Mouse (Mus musculus) forebrain, embryonic 16.5 days (tissue): Measurements from ENCODE around the gene Ccdc162. TPM values are rescaled to one million over a fixed set of nuclear protein-coding genes. Genes with fewer than 3 reads are reported as not detected.

Source experiments
- ATAC-seq: fragments of 200-750 bp; cut with Nextera tagmentation; 2 replicates; pipeline ENCODE4 v1.8.0; 2017; ENCODE audit warnings: mild to moderate bottlenecking, moderate library complexity
- H3K27ac ChIP-seq: fragments of 300-500 bp; sonication (generic); 2 replicates; pipeline ENCODE4 v1.5.1; 2014; ENCODE audit warnings: low read length, control low read depth
- H3K27me3 ChIP-seq: fragments of 300-500 bp; sonication (generic); replicated peaks from 2 replicates; pipeline ENCODE4 v1.6.1; 2014; ENCODE audit warnings: low read length; ENCODE audit not compliant: control insufficient read depth, insufficient read depth
- H3K36me3 ChIP-seq: fragments of 300-500 bp; sonication (generic); 2 replicates; pipeline ENCODE4 v1.6.1; 2014; ENCODE audit not compliant: control insufficient read depth, insufficient read depth
- H3K4me1 ChIP-seq: fragments of 300-500 bp; sonication (generic); replicated peaks from 2 replicates; pipeline ENCODE4 v1.6.1; 2014; ENCODE audit warnings: low read length; ENCODE audit not compliant: control insufficient read depth, insufficient read depth
- H3K4me2 ChIP-seq: fragments of 300-500 bp; sonication (generic); 2 replicates; pipeline ENCODE4 v1.6.1; 2014; ENCODE audit warnings: mild to moderate bottlenecking, low read length, control low read depth
- H3K4me3 ChIP-seq: fragments of 300-500 bp; sonication (generic); replicated peaks from 2 replicates; pipeline ENCODE4 v1.5.1; 2014; ENCODE audit warnings: mild to moderate bottlenecking, low read length, control low read depth
- H3K9ac ChIP-seq: fragments of 300-500 bp; sonication (generic); replicated peaks from 2 replicates; pipeline ENCODE4 v1.6.1; 2014; ENCODE audit warnings: low read depth, low read length, control low read depth
- H3K9me3 ChIP-seq: fragments of 300-500 bp; sonication (generic); 2 replicates; pipeline ENCODE4 v1.6.1; 2016; ENCODE audit warnings: low read length; ENCODE audit not compliant: control insufficient read depth
- WGBS: fragments of 180-500 bp; shearing (Covaris S2); extraction: QIAGEN DNeasy Blood & Tissue Kit; methylation state at CpG from one replicate; pipeline ENCODE4 v1.1.7; 2014; 5-methylcytosine and 5-hydroxymethylcytosine counted together
- polyA plus RNA-seq: library from polyadenylated mRNA; unstranded; fragments of >200 nt; fragmentation: Nextera tagmentation; extraction: Ambion mirVana; gene quantifications from 2 replicates; pipeline ENCODE4 v1.2.1, GENCODE M21; 2015

The Ccdc162 gene
- polyA plus RNA-seq, 1 experiment from 2014 or later, result 0.44 TPM

GRCm38 (mm10) chr10:41744006-41744405 is 27.6 kb upstream of the Ccdc162 start:
- 80% methylated on average over 4 of the region's 4 CpGs for WGBS
- no peak overlapping the region for H3K4me2 ChIP-seq
- no peak overlapping the region for H3K27ac ChIP-seq
- H3K4me3 ChIP-seq, result no peak overlapping the region
- peaks cover 3% of the 10 kb centered on the region for H3K4me1 ChIP-seq
- ATAC-seq, result no peak
- H3K27me3 ChIP-seq, result no peaks in the 10 kb centered on the region
- no peaks in the 10 kb centered on the region for H3K36me3 ChIP-seq
- H3K9me3 ChIP-seq, result no peaks in the 10 kb centered on the region
- H3K9ac ChIP-seq, result no peak overlapping the region

DNA sequence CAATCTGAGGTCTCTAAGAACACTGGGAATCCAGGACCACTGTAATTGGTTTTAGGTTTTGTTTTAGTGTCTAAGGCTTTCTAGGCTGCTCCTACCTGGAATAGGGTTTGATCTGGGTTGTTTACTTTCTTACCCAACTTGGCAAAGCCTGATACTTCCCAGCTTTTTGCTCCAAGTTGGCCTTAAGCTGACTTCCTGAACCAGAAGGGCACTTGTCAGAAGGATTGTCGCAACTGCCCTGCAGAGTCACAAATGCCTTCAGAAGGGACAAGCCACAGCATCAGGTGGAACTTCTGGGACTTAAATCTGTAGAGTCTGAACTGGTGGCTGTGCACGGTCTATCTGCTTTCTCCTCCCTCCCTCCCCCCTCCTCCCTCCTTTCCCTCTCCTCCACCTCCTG is 23.8 kb upstream of the Ccdc162 start:
- no peak for ATAC-seq
- Histone ChIP-seq H3K36me3 (no peaks in the 10 kb centered on the region), H3K27me3 (no peaks in the 10 kb centered on the region), H3K27ac (no peak overlapping the region), H3K9me3 (no peaks in the 10 kb centered on the region), H3K4me2 (no peak overlapping the region), H3K4me1 (no peaks in the 10 kb centered on the region), H3K9ac (no peak overlapping the region), H3K4me3 (no peak overlapping the region)
- WGBS, result 89% methylated on average over 2 of the region's 2 CpGs

- Histone ChIP-seq H3K36me3 (no peaks in the 10 kb centered on the region), H3K9ac (no peak overlapping the region), H3K4me3 (no peak overlapping the region), H3K27me3 (no peaks in the 10 kb centered on the region), H3K9me3 (no peaks in the 10 kb centered on the region), H3K27ac (no peak overlapping the region), H3K4me2 (no peak overlapping the region), H3K4me1 (no peaks in the 10 kb centered on the region)
- no peak for ATAC-seq
- WGBS, result 94% methylated on average over 16 of the region's 16 CpGs
Measured at GRCm38 (mm10) chr10:41737245-41737644, 20.8 kb upstream of the Ccdc162 start.

DNA sequence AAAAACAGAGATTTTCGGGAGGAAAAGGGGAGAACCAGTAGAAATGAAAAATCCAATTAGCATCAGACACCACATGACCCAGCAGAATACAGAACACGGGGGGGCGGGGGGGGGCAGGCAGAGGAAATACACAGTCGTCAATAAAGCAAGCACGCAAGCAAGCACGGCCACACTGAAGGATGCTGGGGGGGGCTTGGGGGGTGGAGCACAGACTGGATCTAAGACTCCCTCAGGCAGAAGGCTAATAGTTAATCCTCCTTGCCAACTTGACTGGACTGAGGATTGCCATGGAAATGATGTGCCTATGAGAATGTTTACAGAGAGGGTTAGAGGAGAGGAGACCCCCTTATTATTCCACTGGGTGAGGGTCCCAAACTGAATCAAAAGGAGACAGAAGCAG is 19.0 kb upstream of the Ccdc162 start:
- Histone ChIP-seq H3K4me3 (no peak overlapping the region), H3K27me3 (no peaks in the 10 kb centered on the region), H3K9ac (no peak overlapping the region), H3K36me3 (no peaks in the 10 kb centered on the region), H3K9me3 (no peaks in the 10 kb centered on the region), H3K4me2 (no peak overlapping the region), H3K27ac (no peak overlapping the region), H3K4me1 (no peaks in the 10 kb centered on the region)
- WGBS, result 49% methylated on average over 6 of the region's 6 CpGs
- no peak for ATAC-seq

GRCm38 (mm10) chr10:41733214-41733613 is 16.8 kb upstream of the Ccdc162 start:
- WGBS, result 96% methylated on average over 3 of the region's 3 CpGs
- Histone ChIP-seq H3K27ac (no peak overlapping the region), H3K27me3 (no peaks in the 10 kb centered on the region), H3K4me2 (no peak overlapping the region), H3K4me1 (no peaks in the 10 kb centered on the region), H3K4me3 (no peak overlapping the region), H3K9me3 (no peaks in the 10 kb centered on the region), H3K9ac (no peak overlapping the region), H3K36me3 (no peaks in the 10 kb centered on the region; the same call in 1 of the 2 replicates)
- ATAC-seq, result no peak

- H3K27ac ChIP-seq, result no peak overlapping the region
- H3K9me3 ChIP-seq, result peaks cover 2% of the 10 kb centered on the region; the same call in 1 of the 2 replicates
Measured at GRCm38 (mm10) chr10:41731932-41732331, 15.5 kb upstream of the Ccdc162 start.

DNA sequence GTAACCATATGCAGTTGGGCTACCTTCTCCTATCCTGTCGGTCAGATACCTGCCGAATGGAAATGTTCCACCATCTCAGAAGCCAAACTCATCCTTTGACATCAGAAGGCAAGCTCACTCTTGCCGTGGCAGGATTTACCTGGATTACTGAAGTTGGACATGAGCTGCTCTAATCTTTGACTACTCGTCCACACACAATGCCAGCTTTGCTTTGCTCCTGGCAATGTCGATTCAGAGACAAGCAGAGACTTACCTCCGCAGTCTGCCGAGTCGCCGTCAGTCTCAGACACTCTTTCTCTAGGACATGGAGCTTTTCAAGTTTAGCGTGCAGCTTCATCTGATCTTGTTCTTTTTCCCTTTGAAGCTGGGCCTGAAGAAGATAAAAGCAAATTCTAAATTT is 14.3 kb upstream of the Ccdc162 start:
- no peaks in the 10 kb centered on the region for H3K27me3 ChIP-seq
- peaks cover 3% of the 10 kb centered on the region for H3K36me3 ChIP-seq
- H3K4me3 ChIP-seq, result no peak overlapping the region
- no peak overlapping the region for H3K4me2 ChIP-seq
- H3K9ac ChIP-seq, result no peak overlapping the region
- no peak for ATAC-seq
- peaks cover 2% of the 10 kb centered on the region; the same call in 1 of the 2 replicates for H3K9me3 ChIP-seq
- WGBS, result 95% methylated on average over 10 of the region's 10 CpGs
- H3K4me1 ChIP-seq, result no peaks in the 10 kb centered on the region
- no peak overlapping the region for H3K27ac ChIP-seq

More at GRCm38 (mm10) chr10:41731932-41732331, 15.5 kb upstream of the Ccdc162 start:
- no peak overlapping the region for H3K4me3 ChIP-seq
- no peaks in the 10 kb centered on the region for H3K4me1 ChIP-seq
- 90% methylated on average over 4 of the region's 4 CpGs for WGBS
- H3K4me2 ChIP-seq, result no peak overlapping the region
- no peaks in the 10 kb centered on the region for H3K27me3 ChIP-seq
- H3K9ac ChIP-seq, result no peak overlapping the region
- peaks cover 3% of the 10 kb centered on the region for H3K36me3 ChIP-seq
- ATAC-seq, result no peak

- H3K9me3 ChIP-seq, result peaks cover 2% of the 10 kb centered on the region; the same call in 1 of the 2 replicates
- H3K4me1 ChIP-seq, result no peaks in the 10 kb centered on the region
- H3K4me3 ChIP-seq, result no peak overlapping the region
- H3K27me3 ChIP-seq, result no peaks in the 10 kb centered on the region
- no peak overlapping the region for H3K27ac ChIP-seq
- peaks cover 3% of the 10 kb centered on the region for H3K36me3 ChIP-seq
- ATAC-seq, result no peak
- H3K9ac ChIP-seq, result no peak overlapping the region
- 89% methylated on average over 9 of the region's 9 CpGs for whole genome bisulfite sequencing
- no peak overlapping the region for H3K4me2 ChIP-seq
Measured at GRCm38 (mm10) chr10:41726215-41726614, 9.8 kb upstream of the Ccdc162 start.

DNA sequence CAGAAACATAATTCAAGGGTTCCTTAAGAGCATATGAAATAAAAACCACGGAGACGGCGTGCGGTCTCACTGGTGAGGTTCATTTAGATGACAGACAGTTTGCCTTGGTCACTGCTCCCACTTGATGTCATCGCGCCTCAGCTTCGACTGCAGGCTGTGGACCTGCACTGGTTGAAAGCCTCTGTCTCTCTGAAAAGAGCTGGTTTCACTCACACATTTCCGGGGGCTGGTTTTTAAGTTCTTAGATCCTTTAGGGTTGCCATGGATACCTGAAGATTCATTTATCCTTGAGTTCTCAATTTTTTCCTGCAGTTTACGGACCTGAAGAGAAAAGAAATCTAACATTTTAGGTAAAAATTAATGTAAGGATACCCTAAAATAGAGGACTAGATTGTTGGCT is 3.2 kb upstream of the Ccdc162 start:
- ATAC-seq, result no peak
- H3K9me3 ChIP-seq, result no peaks in the 10 kb centered on the region

DNA sequence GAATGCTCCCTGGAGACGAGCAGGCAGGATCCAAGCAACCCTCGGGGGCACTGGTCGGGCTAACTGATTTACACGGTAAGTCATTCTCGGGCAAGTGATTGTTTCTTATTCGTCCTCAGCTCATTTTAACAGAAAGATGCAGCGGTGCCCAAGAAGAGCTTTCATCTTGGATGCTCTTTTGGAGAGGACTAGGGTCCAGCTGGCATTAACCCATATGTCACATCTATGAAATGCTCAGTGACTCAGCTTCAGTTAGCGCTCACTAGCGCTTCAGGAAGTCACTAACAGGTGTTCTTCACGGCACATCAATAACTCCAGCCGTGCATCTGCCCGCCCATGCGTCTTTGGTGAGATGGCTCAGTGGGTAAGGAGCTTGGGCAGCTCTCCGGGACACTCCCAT is 877 bp downstream of the Ccdc162 start:
- Histone ChIP-seq H3K9me3 (no peaks in the 10 kb centered on the region), H3K9ac (no peak overlapping the region), H3K36me3 (no peaks in the 10 kb centered on the region), H3K27ac (no peak overlapping the region), H3K4me3 (no peak overlapping the region), H3K27me3 (no peaks in the 10 kb centered on the region), H3K4me2 (no peak overlapping the region), H3K4me1 (peaks cover 7% of the 10 kb centered on the region; the same call in 1 of the 2 replicates)
- no peak for ATAC-seq
- WGBS, result 84% methylated on average over 14 of the region's 14 CpGs

More for the DNA sequence above, 3.2 kb upstream of the Ccdc162 start:
- peaks cover 7% of the 10 kb centered on the region; the same call in 1 of the 2 replicates for H3K4me1 ChIP-seq
- WGBS, result 69% methylated on average over 9 of the region's 9 CpGs
- no peak overlapping the region for H3K27ac ChIP-seq
- no peaks in the 10 kb centered on the region for H3K27me3 ChIP-seq
- no peaks in the 10 kb centered on the region for H3K36me3 ChIP-seq
- H3K9ac ChIP-seq, result no peak overlapping the region
- H3K4me3 ChIP-seq, result no peak overlapping the region
- no peak overlapping the region for H3K4me2 ChIP-seq
